Mouse (Mus musculus) liver, postnatal 0 days (tissue): Measurements from ENCODE around the gene Bloc1s1. TPM values are rescaled to one million over a fixed set of nuclear protein-coding genes. Genes with fewer than 3 reads are reported as not detected.

Experiments
- ATAC-seq: fragments of 200-750 bp; cut with Nextera tagmentation; 2 replicates; pipeline ENCODE4 v1.8.0; 2017; ENCODE audit warnings: mild to moderate bottlenecking, moderate library complexity
- DNase-seq: peaks from one replicate; pipeline ENCODE4 v3.0.0-alpha.2; 2016
- H3K27ac ChIP-seq: fragments of 300-500 bp; sonication (generic); 2 replicates; pipeline ENCODE4 v1.5.1; 2014; ENCODE audit warnings: antibody characterized with exemption, moderate library complexity, mild to moderate bottlenecking, low read depth
- H3K27me3 ChIP-seq: fragments of 300-500 bp; sonication (generic); 2 replicates; pipeline ENCODE4 v1.6.1; 2014; ENCODE audit warnings: low read length, control low read depth, mixed read lengths; ENCODE audit not compliant: insufficient read depth
- H3K36me3 ChIP-seq: fragments of 300-500 bp; sonication (generic); replicated peaks from 2 replicates; pipeline ENCODE4 v1.6.1; 2014; ENCODE audit warnings: mild to moderate bottlenecking, control low read depth, low read length, moderate library complexity, mixed read lengths; ENCODE audit not compliant: insufficient read depth
- H3K4me1 ChIP-seq: fragments of 300-500 bp; sonication (generic); 2 replicates; pipeline ENCODE4 v1.6.1; 2014; ENCODE audit warnings: antibody characterized with exemption, mild to moderate bottlenecking, control low read depth; ENCODE audit not compliant: insufficient read depth
- H3K4me2 ChIP-seq: fragments of 300-500 bp; sonication (generic); 2 replicates; pipeline ENCODE4 v1.6.1; 2014; ENCODE audit warnings: low read depth, mild to moderate bottlenecking, low read length, moderate library complexity, mixed read lengths
- H3K4me3 ChIP-seq: fragments of 300-500 bp; sonication (generic); 2 replicates; pipeline ENCODE4 v1.5.1; 2014; ENCODE audit warnings: low read depth, low read length
- H3K9ac ChIP-seq: fragments of 300-500 bp; sonication (generic); replicated peaks from 2 replicates; pipeline ENCODE4 v1.6.1; 2014; ENCODE audit warnings: mild to moderate bottlenecking, moderate library complexity
- H3K9me3 ChIP-seq: fragments of 300-500 bp; sonication (generic); 2 replicates; pipeline ENCODE4 v1.6.1; 2016; ENCODE audit warnings: mild to moderate bottlenecking, control low read depth, low read length, mixed read lengths
- CTCF ChIP-seq: sonication (generic); IDR thresholded peaks from 2 replicates; pipeline ENCODE4 v1.5.1; 2016; ENCODE audit warnings: antibody characterized with exemption, low read depth
- EP300 ChIP-seq: IDR thresholded peaks from 2 replicates; pipeline ENCODE4 v1.6.1; 2016; ENCODE audit warnings: antibody characterized with exemption, low read depth, mild to moderate bottlenecking
- WGBS: fragments of 180-500 bp; shearing (Covaris S2); extraction: QIAGEN DNeasy Blood & Tissue Kit; methylation state at CpG from one replicate; pipeline ENCODE4 v1.1.7; 2014; ENCODE audit not compliant: insufficient replicate concordance; 5-methylcytosine and 5-hydroxymethylcytosine counted together
- polyA plus RNA-seq: library from polyadenylated mRNA; unstranded; fragments of >200 nt; fragmentation: Nextera tagmentation; extraction: Ambion mirVana; gene quantifications from 2 replicates; pipeline ENCODE4 v1.2.1, GENCODE M21; 2015

Bloc1s1 gene
- polyA plus RNA-seq, 1 experiment from 2014 or later = 130 TPM

DNA sequence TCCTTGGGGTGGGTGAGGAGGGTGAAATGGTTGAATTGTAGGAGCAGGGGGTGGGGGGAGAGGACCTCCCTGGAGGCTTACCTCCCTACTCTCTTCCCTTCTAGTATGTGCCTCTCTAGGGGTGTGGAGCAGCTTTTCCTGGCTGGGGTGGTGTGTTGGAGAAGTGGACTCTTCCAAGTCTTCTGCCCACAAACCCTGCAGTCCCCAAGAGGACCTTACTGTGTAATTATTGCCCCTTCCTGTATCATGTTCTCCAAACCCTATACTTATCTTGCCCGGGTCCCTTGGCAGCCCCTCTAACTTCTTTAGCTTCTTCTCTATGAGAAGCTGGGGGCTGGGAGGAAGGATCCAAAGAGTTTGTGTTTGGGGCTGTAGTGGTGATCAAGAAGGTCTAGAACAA lies 27.0 kb downstream of the Bloc1s1 start:
- WGBS = 14% methylated on average over 1 of the region's 1 CpGs
- H3K9me3 ChIP-seq = no peaks in the 10 kb centered on the region
- ATAC-seq (no peak), DNase-seq (no peak)
- H3K4me2 ChIP-seq = no peak overlapping the region
- no peaks in the 10 kb centered on the region for H3K36me3 ChIP-seq
- no peak overlapping the region for H3K27ac ChIP-seq
- peaks cover 46% of the 10 kb centered on the region for H3K27me3 ChIP-seq
- no peak overlapping the region for H3K4me3 ChIP-seq
- peaks cover 8% of the 10 kb centered on the region; the same call in 1 of the 2 replicates for H3K4me1 ChIP-seq
- no peak overlapping the region for H3K9ac ChIP-seq
- TF ChIP-seq EP300 (no peak), CTCF (no peak)

DNA sequence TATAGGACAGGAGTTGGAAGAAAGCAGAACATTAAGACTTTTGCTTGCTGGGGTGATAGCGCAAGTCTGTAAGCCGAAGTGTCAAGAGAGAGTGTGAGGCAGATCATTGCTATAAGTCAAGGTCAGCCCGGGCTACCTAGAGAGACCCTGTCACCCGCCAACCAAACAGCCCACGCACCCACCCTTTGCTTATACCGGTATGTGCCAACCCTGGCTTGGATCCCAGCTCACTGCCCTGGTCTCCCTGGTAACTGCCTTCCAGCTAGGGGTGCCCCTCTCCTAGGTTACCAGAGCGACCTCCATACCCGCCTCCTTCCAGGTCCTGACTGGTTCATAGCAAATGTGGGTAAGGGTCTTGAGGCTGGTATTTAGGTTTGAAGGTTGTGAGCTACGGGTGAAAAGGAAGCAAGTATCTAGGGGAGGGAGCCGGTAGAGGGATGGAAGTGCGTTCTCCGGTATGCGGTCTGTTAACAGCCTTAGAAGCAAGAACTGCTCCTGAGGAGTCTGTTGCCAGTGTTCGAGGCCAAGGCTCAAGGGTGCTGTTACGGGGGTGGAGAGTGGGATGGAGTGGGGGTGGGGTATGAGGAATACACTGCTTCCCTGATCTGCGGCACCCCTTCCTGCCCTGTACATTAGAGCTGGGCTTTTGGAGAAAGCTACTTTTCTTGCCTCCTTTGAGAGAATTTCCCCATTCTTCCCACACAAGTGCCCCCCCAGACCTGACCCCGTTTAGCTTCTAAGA lies 27.7 kb downstream of the Bloc1s1 start:
- Histone ChIP-seq H3K27ac (no peak overlapping the region), H3K4me1 (peaks cover 8% of the 10 kb centered on the region), H3K36me3 (no peaks in the 10 kb centered on the region), H3K9me3 (no peaks in the 10 kb centered on the region), H3K27me3 (peaks cover 47% of the 10 kb centered on the region), H3K4me2 (peak overlapping the region; percentile 39), H3K9ac (no peak overlapping the region; the same call in 1 of the 2 replicates), H3K4me3 (no peak overlapping the region)
- DNase-seq (no peak), ATAC-seq (peak; percentile 18; the same call in 1 of the 2 replicates)
- TF ChIP-seq EP300 (no peak), CTCF (no peak)
- WGBS = 5% methylated on average over 17 of the region's 17 CpGs

DNA sequence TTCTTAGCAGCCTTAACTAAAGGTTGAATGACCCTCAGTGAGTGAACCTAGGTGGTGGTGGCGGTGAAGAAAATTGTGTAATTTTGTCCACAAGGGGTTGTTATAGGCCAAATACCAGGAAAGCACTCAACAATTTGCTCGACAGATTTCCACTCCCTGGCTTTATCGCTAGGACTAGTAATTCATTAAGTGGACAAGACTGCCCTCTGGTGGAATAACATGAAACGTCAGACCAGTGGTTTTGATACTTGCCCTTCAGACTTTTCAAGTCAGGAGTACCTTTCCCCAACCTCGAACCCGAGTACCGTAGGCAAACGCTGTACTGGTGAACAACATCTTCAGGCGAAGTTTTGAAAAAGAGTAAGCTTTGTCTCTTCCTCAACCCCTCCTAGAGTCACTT lies 28.4 kb downstream of the Bloc1s1 start:
- Histone ChIP-seq H3K9ac (no peak overlapping the region), H3K9me3 (no peaks in the 10 kb centered on the region), H3K4me3 (no peak overlapping the region), H3K27ac (no peak overlapping the region), H3K27me3 (peaks cover 53% of the 10 kb centered on the region), H3K4me1 (peaks cover 14% of the 10 kb centered on the region), H3K36me3 (no peaks in the 10 kb centered on the region), H3K4me2 (peak overlapping the region; percentile 39)
- TF ChIP-seq CTCF (peak; percentile 85), EP300 (no peak)
- DNase-seq (peak; percentile 68), ATAC-seq (peak; percentile 66)
- WGBS = 0% methylated on average over 9 of the region's 9 CpGs

DNA sequence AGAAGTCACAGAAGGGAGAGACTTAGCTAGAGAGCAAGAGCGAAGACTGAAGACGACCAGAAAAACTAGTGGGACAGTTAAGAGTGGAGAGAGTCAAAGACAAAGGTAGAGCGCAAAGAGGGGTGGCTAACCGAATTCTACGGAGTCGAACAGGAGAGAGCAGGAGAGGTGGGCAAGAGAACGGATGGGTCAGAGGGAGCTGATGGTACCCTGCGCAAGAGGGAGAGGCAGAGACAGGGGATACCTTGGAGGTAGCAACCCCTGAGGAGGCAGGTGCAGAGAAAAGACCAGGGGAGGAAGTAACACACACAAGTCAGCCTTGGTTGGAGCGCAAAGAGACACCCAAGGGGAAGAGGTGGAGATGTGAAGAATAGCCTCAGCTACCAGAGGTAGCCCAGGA lies 31.6 kb downstream of the Bloc1s1 start:
- H3K9ac ChIP-seq = no peak overlapping the region
- no peaks in the 10 kb centered on the region for H3K9me3 ChIP-seq
- DNase-seq (no peak), ATAC-seq (no peak)
- TF ChIP-seq CTCF (no peak), EP300 (no peak)
- peak overlapping the region; percentile 71 for H3K4me2 ChIP-seq
- no peak overlapping the region for H3K27ac ChIP-seq
- peak overlapping the region; percentile 44 for H3K4me3 ChIP-seq
- peaks cover 57% of the 10 kb centered on the region for H3K27me3 ChIP-seq
- WGBS = 6% methylated on average over 9 of the region's 9 CpGs
- H3K36me3 ChIP-seq = no peaks in the 10 kb centered on the region
- H3K4me1 ChIP-seq = peaks cover 20% of the 10 kb centered on the region

DNA sequence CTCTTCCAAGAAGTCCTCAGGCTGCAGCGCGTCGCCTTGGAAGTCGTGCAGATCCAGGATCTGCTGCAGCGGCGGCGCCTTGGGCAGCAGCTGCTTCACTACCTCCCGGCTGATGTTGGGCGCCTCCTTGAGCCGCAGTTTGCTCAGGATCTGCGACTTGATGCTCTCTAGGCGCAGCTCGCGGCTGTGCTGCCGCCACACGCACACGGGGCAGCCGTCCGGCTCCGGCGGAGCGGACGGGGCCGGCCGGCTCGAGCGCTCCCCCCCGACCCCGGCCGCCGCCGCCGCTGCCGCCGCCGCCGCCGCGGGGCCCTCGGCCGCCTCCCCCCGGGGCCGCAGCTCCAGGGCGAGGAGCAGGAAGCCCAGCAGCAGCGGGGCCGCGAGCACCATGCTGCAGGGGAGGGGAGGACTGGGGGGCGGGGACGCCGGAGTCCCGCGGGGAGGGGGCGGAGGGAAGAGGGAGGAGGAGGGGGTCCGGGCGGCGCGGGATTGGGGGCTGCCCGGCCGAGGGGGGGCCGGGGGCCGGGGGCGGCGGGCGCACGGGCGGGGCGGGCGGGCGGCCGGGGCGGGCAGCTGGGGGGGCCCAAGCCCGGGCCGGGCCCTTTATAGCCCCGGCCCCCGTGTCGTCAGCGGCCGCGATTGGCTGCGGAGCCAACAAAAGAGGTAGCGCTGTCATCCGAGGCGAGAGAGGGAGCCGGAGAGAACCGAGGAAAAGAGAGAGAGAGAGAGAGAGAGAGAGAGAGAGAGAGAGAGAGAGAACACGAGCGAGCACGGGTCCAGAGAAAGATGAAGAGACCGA lies 32.3 kb downstream of the Bloc1s1 start, which contains the start of gene Gdf11:
Gdf11 (minus strand) TSS at position 423 of the 799 bp plus-strand sequence.
- H3K4me1 ChIP-seq = peaks cover 20% of the 10 kb centered on the region
- H3K4me2 ChIP-seq = peak within 1 kb of the TSS; percentile 71
- DNase-seq (peak; percentile 42), ATAC-seq (peak; percentile 17)
- H3K27ac ChIP-seq = no peak within 1 kb of the TSS
- no peak for TF ChIP-seq EP300
- no peak for TF ChIP-seq CTCF
- peak within 1 kb of the TSS; percentile 39 for H3K9ac ChIP-seq
- under 1% methylated on average over 62 of the region's 89 CpGs for WGBS
- peak within 1 kb of the TSS; percentile 44 for H3K4me3 ChIP-seq
- H3K9me3 ChIP-seq = no peaks in the 10 kb centered on the region
- H3K27me3 ChIP-seq = peaks cover 50% of the 10 kb centered on the region
- no peaks in the 10 kb centered on the region for H3K36me3 ChIP-seq
